Mouse (Mus musculus) erythroid progenitor cell, adult 5-6 weeks (primary cell): ENCODE data around the gene Zhx3. TPM values are rescaled to one million over a fixed set of nuclear protein-coding genes. Genes with fewer than 3 reads are reported as not detected.

Experiments used
- ATAC-seq: replicated peaks from 2 replicates; pipeline ENCODE4 v1.8.0; 2016; ENCODE audit warnings: moderate number of reproducible peaks, mild to moderate bottlenecking, moderate TSS enrichment, inconsistent platforms; ENCODE audit not compliant: poor library complexity, low FRiP score, severe bottlenecking
- total RNA-seq, 2 experiments: library from RNA; stranded (forward) in 1 of 2; stranded (reverse) in 1 of 2; fragments of 150-400 nt in 1 of 2; fragments of 186-747, 209-891 nt in 1 of 2; gene quantifications; 2 replicates each; pipeline versions ENCODE4 v1.2.3 to v1.2.4; 2015 to 2017; ENCODE audit warnings: low replicate concordance in 2 of 2

Gene Zhx3
- total RNA-seq, 2 experiments from 2014 or later = 2.1 TPM

DNA sequence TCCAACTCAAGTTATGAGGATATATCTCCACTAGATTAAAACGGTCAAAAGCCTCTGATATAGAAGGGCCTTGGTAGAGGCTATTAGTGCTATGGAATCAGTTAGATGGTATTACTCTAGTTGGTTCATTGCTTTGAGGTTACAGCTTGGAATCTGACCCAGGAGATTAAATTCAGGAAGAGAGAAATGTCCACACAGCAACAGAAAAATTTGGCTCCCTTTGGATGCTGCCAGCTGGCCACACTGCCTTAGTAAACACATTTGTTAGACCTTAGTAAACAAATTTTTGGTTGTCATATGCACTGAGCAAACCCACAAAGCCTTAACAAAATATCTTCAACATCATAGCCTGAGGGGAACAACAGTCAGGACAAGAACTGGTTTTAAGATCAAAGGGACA lies 62.0 kb downstream of the Zhx3 start:
- no peak for ATAC-seq

DNA sequence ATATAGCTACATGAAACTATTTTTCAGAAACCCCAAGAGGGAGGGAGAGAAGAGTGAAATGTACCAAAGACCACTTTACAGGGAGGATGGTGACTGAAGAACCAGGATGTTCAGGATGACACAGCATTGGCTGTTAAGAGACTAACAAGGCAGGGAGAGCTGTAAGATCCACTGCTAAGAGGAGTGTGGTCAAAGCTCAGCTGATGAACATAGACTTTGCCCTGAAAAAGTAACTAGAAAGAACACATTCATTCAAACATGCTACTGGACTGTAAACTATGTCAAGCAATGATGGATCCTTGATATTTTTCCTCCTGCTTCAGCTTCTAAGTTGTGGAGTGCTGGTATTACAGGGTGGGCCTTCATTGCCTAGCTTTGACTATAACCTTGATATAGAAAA lies 62.4 kb downstream of the Zhx3 start:
- no peak for ATAC-seq

DNA sequence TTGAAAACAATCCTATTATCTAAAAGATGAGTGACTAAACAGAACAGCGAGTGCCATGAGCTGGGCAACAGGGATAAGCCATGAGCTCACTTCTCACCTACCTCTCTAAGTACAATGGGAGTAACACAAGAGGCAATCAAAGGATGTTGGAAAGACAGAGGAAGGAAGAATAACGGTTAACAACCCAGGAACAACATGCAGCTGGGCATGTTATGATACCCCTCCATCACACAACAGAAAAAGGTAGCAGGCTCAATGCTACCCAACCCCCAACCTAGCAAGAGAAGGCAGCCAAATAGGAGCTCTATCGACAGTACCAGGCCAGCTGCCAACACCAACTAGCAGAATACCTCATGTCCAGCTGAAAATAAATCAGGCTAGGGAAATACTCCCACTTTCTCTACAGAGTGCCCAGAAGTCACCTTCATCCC lies 66.7 kb downstream of the Zhx3 start:
- no peak for ATAC-seq

DNA sequence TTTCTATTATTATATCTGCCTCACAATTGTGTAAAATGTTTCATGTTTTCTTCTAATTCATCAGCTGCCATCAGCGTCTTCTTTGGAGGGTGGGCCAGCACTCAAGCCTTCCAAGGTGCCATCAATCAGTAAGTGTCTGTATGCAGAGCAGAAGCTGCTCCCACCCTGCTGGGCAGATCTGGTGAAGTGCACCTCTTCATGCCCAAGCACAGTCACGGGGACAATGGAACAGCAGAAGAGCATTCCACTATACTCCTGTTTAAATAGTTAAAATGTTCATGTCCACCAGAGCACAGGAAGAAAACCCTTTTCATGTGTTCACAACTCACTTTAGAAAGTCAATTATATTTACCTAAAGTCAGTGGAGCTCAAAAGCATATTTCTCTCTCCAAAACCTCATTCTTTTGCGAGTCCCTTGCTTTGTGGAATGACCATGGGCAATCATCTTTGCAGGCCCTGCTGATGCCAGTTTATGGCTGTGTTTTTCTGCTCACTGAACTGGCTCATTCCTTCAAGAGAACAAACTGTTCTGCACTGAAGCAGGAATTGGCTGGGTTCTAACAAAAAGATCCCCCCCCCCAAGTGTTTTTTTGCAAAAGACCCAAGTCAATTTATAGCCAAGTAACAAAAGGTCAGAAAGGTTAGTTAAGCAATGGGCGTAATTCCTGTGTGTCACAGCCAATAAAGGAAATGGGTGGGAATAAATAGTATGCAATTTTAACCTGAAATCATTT lies 67.8 kb downstream of the Zhx3 start:
- ATAC-seq = no peak

DNA sequence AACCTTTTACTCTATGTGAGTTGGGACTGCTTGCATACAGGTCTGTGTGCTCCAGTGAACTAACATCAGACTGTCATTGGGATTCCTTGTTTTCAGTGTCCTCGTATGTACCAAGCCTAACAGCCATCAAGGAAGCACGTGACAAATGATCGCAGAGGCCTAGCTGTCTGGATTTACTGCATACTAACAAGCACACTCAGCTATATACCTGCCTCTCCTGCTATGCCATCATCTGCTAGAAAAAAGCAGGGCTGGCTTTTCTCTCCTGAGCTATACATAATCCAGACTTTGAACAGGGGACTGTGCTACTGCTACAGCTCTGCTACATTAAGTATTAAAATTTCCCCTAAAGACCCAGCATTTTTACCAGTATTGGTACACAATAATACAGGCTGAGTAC lies 70.5 kb downstream of the Zhx3 start:
- ATAC-seq = no peak

DNA sequence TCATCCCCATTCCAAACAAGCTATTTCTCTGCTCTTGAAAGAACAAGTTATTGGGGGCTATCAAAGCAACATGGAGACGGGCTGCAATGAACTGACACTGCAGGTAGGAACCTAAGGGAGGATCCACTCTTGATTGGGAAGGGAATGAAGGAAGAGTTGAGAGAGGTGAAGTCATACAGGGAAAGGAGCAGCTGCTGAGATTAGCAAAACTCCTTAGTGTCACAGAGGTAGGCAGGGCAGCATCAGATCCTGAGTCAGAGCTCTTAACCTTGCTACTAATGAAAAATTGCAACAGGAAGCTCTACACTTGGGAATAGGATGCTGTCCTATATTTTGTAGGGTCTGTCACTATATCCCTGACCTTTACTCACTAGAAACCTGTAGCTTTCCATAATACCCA lies 71.8 kb downstream of the Zhx3 start:
- ATAC-seq = no peak

DNA sequence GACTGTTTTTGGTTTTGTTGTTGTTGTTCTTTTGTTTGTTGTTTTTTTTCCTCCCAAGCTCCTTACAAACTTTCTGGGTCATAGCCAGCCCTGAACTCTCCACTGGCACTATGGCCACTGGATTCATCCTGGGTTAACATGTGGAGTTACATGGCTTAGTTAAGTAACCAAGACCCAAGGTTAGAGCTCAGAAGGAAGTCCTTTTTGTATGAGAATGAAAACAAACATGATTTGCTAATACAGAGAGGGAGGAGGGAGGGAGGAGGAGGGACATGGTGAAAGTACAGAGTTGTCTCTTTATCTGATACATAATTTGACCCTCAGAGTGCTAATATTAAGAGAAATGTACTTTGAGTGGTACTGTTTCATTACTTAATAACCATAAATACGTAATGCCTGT lies 74.6 kb downstream of the Zhx3 start:
- ATAC-seq = no peak

DNA sequence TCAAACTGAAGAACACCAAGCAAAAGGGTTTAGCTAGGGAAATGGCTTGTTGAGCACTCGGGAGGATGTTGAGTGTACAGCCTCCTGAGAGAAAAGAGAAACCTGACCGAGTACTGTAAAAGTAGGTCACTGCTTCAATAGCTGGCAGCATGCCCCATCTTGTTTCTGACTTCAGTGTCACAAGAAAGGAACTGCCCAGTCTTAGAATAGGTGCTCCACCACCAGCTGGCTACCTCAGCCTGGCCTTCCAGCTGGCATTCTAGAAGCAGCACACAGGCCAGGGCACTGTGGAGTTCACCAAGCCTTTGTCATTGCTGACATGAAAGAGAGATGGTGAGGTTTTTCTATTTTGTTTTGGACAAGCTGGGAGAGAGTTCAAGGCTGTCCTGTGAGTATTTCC lies 75.8 kb downstream of the Zhx3 start:
- ATAC-seq = no peak

DNA sequence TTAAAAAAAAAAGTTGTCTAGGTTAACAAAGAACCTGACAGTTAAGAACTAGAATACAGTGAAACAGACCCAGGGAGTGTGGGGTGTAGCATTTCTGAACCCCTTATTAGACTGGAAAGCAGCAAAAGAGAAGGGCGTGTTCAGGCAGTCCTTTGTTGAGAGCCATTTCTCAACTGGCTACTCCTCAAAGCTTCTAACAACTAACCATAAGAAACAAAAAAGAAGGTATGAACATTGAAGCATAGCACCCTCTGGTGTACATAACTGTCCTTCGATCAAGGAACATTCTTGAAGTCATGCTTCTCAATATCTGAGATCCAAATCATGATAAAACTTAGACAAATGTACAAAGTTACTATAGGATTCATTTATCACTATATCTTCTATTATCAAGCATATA lies 79.7 kb downstream of the Zhx3 start:
- no peak for ATAC-seq

DNA sequence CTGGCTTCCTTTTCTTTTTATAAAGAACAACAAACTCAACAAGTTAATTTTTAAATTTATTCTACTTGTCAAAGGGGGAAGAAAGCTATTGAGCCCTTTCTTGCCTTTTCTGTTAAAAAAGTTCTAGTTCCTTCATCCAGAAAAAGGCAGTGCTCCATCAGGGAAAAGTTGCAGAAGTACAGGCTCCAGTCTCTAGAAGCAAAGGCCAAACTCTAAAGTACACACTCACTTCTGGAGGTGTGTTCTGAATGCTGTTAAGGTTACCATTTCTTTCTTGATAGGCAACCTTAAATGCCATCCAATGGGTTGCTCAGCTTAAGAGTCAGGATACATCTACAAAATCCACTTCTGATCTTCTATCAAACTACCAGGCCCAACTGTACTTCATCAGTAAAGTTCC lies 83.1 kb downstream of the Zhx3 start:
- no peak for ATAC-seq

DNA sequence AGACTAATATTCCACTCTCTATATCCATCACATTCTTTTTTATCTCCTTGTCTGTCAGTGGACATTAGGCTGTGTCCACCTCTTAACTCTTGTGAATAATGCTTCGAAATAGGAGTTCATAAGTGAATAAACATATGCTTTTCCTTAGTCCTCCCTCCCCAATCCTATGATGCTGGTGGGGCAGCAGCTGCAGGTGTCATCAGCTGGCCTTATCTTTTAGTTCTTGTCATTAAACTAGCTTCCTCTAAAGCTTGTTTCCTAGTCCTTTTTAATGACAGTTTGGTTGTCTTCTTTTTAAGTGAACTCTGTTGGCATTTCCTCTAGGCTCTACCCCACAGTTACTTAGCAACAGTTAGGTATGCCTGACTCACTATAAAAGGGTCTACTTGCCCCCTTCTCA lies 83.8 kb downstream of the Zhx3 start:
- no peak for ATAC-seq

DNA sequence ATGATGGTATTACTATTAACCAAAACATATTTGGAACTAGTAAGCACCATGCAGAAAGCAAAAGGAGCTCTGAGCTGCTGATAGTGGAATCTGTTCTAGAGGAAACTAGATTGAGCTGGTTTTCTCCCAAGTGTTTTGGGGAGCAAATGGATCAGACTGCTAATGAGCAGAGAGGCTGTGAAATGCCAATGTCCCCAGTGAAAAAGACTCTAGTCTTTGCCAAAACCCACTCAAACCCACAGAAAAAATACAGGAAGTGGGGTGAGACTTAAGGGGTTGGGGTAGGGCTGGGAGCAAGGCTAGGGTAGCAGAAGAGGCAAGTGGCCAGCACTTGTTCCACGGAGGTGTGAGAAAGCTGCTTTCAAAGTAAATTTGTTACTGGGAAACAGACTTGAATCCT lies 86.5 kb downstream of the Zhx3 start:
- no peak for ATAC-seq

DNA sequence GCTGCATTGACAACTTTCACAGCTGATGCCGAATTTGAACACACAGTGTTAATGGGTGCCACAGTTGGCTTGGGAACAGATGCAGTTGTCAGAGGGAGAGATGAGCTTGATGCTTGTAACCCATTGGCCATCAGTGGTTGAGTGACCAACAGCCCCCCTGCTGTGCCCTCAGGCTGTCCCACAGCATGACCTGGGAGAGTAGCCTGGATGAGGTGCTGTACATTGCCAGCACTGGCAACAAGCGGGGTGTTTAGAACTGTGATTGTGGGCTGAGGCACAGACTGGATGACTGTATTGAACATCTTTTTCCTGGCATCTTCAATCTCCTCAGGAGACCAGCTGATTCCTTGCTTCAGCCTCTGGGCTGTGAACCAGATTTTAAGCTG lies 92.0 kb downstream of the Zhx3 start:
- ATAC-seq = no peak

DNA sequence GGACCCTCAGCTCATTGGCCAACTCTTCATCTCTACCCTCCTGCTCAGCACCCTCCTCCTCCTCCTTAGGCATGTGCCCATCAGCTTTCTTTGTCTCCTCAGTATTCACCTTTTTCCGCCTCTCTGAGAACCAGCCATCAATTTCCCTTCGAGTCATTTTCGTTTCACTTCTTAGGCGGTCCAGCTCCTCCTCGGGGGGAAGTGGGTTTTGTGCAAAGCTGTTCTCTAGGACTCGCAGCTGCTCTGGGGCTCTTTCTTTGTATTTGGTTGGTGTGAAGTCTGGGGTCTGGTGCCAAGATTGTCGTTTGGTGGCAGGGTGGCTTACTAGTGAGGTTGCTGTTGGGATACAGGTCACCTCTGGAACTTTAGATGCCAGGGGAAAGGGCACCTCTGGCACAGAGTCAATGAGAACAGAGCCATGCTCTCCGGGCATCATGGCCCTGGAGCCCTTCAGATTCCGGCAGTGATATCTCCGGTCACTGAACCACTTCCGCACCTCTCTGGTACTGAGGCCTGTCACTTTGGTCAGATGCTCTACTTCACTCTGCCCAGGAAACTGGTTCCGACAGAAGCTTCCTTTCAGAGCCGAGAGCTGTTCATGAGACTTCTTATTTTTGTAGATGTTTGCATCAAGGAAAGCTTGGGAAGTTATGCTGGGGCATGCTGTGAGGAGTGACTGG lies 92.5 kb downstream of the Zhx3 start:
- ATAC-seq = no peak

DNA sequence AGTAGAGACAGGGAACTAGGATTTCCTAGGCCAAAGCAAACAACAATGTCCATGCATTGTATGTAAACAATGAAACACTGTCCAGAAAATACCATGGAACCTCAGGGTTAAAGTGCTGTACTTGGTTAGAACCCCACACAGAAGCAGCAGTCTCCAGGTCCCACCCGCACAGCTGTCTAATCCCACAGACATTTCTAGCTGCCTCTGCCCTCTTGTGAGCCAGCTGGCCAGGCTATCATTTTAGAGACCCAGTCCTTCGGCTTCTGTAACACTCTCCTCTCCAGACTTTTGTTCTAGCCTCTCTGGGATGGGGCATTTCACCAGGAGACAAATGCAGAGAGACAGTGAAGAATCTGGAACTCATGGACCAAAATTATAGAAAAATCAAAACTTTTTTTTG lies 94.8 kb downstream of the Zhx3 start:
- no peak for ATAC-seq

DNA sequence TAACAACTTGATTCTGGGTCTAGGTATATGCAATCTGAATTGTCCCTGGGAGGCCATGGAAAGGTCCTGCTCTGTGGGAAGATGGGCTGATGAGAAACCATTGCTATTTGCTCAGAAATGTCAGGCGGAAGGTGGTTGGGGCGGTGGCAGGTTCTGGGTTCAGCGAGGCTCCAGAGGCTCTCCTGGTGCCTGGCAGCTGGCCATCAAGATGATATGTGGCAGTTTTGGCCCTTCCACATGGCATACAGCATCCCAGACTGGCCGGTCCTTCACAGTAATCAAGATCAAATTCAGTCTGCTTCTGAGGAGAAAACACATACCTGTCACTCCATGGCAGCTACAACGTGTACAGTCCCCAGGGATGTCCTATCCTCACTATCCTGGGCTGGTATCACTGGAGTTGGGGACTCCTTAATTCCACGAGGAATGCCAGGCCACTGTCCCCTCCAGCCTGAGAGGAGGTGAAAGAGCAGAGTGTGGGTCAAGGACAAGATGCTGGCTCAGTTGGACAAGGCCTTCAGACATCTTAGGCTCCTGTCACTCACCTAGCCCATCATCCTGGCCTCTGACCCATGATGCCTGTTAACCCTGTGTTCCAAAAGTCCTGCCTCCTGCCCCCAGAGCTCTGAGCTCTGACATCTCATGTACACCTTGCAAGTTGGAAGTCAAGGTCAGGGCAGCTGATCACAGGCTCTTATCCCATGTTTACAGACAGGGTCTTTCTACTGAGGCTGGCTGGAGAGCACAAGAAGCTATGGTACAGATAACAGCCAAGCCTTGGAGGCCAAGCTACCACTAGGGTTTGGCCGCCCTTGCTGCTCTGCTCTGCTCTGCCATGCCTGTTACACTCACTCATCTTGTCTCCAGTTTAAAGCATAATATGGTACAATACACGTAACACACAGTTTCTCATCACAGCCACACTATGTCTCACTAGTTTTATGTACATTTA lies 101.2 kb downstream of the Zhx3 start:
- ATAC-seq = no peak

DNA sequence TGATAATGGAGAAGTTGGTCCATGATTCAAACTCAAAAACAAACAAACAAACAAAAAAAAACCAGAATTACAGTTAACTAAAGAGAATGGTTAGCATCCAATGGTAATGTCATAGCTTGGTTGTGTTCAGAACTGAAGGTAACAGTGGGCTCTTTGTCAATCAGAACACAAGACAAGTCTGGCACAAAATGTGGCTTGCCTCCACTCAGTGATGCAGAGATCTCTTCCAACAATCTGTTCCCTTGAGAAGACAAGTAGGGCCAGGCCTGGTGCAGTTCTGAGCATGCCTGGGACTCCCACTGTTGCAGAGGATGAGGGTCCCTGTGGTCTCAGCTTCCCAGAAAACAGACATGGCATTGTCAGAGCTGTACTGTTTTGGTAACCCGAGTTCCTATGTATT lies 101.9 kb downstream of the Zhx3 start:
- ATAC-seq = no peak

DNA sequence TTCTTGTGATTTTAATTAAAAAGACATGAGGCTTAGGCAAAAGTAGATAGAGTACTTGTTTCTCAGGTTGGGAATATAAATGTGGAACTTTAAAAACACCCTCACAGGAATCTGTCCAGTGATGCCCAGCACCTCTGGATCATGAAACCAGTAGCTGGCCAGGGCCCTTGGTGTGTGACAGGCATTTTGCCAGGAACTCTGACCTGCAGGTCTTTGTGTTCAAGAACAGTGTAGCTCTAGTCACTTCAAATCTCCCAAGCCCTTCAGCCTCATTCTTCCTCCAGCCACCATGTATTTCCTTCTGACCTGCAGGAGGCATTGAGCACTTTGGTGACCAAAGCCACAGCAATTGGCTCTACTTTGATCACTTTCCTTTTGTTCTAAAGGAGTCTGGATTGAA lies 102.4 kb downstream of the Zhx3 start:
- no peak for ATAC-seq

DNA sequence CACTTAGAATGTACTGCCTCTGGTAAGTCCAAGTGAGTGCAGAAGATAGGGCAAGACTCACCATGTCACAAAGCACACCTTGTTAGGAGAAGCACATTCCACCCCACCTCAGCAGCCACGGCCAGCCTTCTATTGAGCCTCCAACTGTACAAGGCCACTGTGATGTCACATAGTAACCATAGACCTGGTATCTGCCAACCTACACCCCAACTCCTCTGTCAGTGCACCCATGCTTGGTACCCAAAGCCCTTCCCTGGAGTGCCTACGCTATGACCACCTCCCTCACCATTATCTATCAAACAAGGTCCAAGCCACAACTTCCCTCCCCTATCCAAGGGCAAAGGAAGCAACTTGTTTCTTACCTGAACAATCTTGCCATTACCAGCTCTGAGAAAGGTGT lies 103.8 kb downstream of the Zhx3 start:
- ATAC-seq = no peak

DNA sequence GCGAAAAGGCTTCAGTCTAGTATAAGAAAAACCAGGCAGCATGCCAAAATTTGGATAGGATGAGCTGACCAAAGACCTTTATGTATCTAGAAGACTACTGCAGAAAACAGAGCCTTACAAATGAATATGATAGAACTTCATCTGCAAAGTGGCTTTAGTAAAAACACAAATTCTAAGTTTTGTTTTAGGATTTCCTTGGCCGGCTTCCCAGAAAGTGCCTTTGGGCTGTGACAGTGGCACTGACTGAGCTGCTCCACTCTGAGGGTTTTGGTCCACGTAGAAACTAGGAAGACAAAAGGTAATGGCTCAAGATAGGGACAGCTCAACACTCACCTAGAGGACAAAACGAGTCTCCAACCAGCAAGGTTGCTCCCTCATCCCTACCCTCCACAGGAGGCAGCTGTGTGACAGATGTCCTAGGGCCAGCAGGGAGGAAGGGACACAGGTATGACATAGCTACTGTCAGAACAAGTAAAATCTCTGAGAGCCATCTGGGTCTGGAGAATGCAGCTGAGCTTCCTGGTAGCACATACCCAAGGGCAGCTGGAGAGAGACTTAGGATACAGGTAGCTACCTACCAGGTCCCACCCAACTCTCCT lies 104.6 kb downstream of the Zhx3 start:
- ATAC-seq = no peak
